Mouse (Mus musculus) testis, adult 2 months (tissue): ENCODE results near the gene Coasy.

Experiments used
- CTCF ChIP-seq: fragments of 200-500 bp; IDR thresholded peaks from 2 replicates; pipeline ENCODE4 v1.5.1; 2012; ENCODE audit warnings: low read depth, mild to moderate bottlenecking, inconsistent platforms, low read length, moderate library complexity; ENCODE audit not compliant: control insufficient read depth, insufficient read depth, insufficient replicate concordance
- POLR2A ChIP-seq: fragments of 200-500 bp; IDR thresholded peaks from 2 replicates; pipeline ENCODE4 v1.6.1; 2012; ENCODE audit warnings: low read depth, mild to moderate bottlenecking, inconsistent platforms, low read length, moderate library complexity; ENCODE audit not compliant: control insufficient read depth

- TF ChIP-seq CTCF: no peak
- no peak for TF ChIP-seq POLR2A
These were observed 12.2 kb upstream of the Coasy start for GRCm38 (mm10) chr11:101070189-101070527.
